Mouse (Mus musculus): ENCODE data around the gene Slc43a3. TPM values are rescaled to one million over a fixed set of nuclear protein-coding genes. Genes with fewer than 3 reads are reported as not detected.

The Slc43a3 gene
- polyA plus RNA-seq, 2 experiments: 32.1 to 73.2 TPM

DNA sequence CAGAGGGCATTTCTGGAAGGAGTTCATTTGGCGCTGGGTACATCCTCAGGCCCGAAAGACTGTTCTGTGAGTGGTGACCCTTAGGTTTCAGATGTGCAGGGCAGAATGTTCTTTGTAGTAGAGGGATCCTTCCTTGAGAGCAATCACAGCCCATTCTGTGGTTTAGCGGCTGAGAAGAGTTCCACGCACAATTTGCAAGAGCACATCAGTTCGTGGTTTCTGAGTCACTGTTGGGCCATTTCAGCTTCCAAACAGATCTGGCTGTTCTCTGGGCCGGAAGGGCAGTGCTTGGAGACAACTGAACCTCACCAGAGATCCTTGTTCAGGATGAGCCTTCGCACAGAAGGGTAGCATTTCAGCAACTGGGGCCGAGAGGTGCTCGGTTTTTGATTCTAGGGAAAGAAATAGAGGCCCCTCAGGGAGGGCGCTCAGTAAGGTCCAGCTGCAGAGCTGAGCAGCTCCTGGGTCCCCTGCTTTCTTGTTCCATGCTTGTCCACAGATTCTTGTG lies 16.7 kb upstream of the Slc43a3 start:
- DNase-seq (ENCODE audit: low spot score) (no peak), ATAC-seq (ENCODE audit: low FRiP score, low read depth) (no peak)
- Histone ChIP-seq H3K4me3 (replicated peaks; ENCODE audit: low read length) (no peak overlapping the region), H3K4me1 (ENCODE audit: control insufficient read depth, insufficient read depth, low read length) (no peaks in the 10 kb centered on the region), H3K36me3 (ENCODE audit: control insufficient read depth, insufficient read depth, low read length) (no peaks in the 10 kb centered on the region), H3K9me3 (ENCODE audit: control insufficient read depth, low read length) (no peaks in the 10 kb centered on the region), H3K27ac (replicated peaks; ENCODE audit: low read depth, low read length) (no peak overlapping the region), H3K4me2 (replicated peaks; ENCODE audit: low read depth, low read length, severe bottlenecking) (no peak overlapping the region), H3K9ac (ENCODE audit: low read depth, low read length, severe bottlenecking) (no peak overlapping the region), H3K27me3 (ENCODE audit: control insufficient read depth, insufficient read depth, low read length) (no peaks in the 10 kb centered on the region)
- no peak for TF ChIP-seq POLR2A (IDR thresholded peaks at IDR 0.05; ENCODE audit: borderline replicate concordance, extremely low read depth, insufficient read depth, insufficient read length)
- WGBS: 85% methylated on average over 10 of the region's 10 CpGs

DNA sequence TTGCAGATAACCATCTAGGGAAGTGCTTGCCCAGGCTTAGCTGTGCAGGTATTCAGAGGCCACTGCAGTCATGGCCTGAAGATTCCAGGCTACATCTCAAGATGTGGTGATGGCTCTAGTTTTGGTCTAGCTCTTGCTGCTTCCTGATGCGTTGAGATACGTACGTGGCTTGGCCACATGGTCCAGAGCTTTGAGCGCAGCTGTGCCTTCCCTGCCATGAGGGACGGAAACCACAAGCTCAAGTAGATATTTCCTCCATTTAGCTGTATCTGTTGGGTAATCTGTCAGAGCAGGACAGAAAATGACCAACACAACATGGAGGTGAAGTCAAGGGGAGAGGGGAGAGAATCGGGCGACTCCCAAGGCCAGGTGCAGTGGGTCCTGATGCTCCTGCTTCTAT lies 6.2 kb upstream of the Slc43a3 start:
- H3K27me3 ChIP-seq (ENCODE audit: control insufficient read depth, insufficient read depth, low read length): no peaks in the 10 kb centered on the region
- WGBS: 89% methylated on average over 7 of the region's 7 CpGs
- DNase-seq (ENCODE audit: low spot score): no peak
- H3K4me1 ChIP-seq (ENCODE audit: control insufficient read depth, insufficient read depth, low read length): no peaks in the 10 kb centered on the region
- no peak for ATAC-seq (ENCODE audit: low FRiP score, low read depth)
- no peak for TF ChIP-seq POLR2A (IDR thresholded peaks at IDR 0.05; ENCODE audit: borderline replicate concordance, extremely low read depth, insufficient read depth, insufficient read length)
- no peak overlapping the region for H3K4me3 ChIP-seq (replicated peaks; ENCODE audit: low read length)
- no peak overlapping the region for H3K4me2 ChIP-seq (replicated peaks; ENCODE audit: low read depth, low read length, severe bottlenecking)
- H3K27ac ChIP-seq (replicated peaks; ENCODE audit: low read depth, low read length): no peak overlapping the region
- no peaks in the 10 kb centered on the region for H3K9me3 ChIP-seq (ENCODE audit: control insufficient read depth, low read length)
- no peaks in the 10 kb centered on the region for H3K36me3 ChIP-seq (ENCODE audit: control insufficient read depth, insufficient read depth, low read length)
- H3K9ac ChIP-seq (ENCODE audit: low read depth, low read length, severe bottlenecking): no peak overlapping the region

DNA sequence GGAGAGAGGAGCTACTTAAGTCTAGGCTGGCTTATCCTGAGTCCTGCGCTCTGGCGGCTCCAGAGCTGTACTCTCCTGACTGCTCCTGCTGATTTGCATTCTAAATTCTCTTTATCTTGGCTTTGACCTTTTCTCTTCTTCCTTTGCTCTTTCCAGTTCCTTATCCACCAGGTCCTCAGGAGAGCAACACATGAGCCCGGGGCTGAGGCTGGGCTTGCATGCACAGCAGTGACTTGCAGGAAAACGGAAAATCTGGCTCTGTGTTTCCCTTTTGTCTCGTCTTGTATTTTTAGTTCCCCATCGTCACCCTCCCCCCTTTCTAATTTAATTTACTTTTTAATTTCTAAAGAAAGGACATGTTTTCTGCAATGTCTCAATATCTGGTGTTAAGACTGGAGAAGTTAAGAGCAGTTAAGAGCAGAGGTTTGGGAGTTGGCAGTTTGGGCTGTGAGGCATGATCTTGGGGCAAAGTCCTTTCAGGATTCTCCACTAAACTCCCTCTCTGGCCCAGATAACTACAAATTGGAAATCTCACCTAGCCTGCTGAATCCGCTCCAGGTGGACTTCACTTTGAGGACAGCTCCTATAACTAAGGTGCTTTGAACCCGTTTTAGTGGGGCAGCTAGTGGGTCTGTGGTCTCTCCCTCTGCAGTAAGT lies 2.3 kb upstream of the Slc43a3 start:
- TF ChIP-seq POLR2A (IDR thresholded peaks at IDR 0.05; ENCODE audit: borderline replicate concordance, extremely low read depth, insufficient read depth, insufficient read length): no peak
- Histone ChIP-seq H3K4me1 (ENCODE audit: control insufficient read depth, insufficient read depth, low read length) (peaks cover 7% of the 10 kb centered on the region), H3K9ac (ENCODE audit: low read depth, low read length, severe bottlenecking) (no peak overlapping the region), H3K4me2 (replicated peaks; ENCODE audit: low read depth, low read length, severe bottlenecking) (no peak overlapping the region), H3K36me3 (ENCODE audit: control insufficient read depth, insufficient read depth, low read length) (no peaks in the 10 kb centered on the region), H3K4me3 (replicated peaks; ENCODE audit: low read length) (no peak overlapping the region), H3K9me3 (ENCODE audit: control insufficient read depth, low read length) (no peaks in the 10 kb centered on the region), H3K27me3 (ENCODE audit: control insufficient read depth, insufficient read depth, low read length) (no peaks in the 10 kb centered on the region), H3K27ac (replicated peaks; ENCODE audit: low read depth, low read length) (no peak overlapping the region)
- no peak for DNase-seq (ENCODE audit: low spot score)
- 76% methylated on average over 8 of the region's 8 CpGs for WGBS
- no peak for ATAC-seq (ENCODE audit: low FRiP score, low read depth)

- no peak for DNase-seq (ENCODE audit: low spot score)
- ATAC-seq (ENCODE audit: low FRiP score, low read depth): no peak
- Histone ChIP-seq H3K4me3 (replicated peaks; ENCODE audit: low read length) (no peak overlapping the region), H3K4me1 (ENCODE audit: control insufficient read depth, insufficient read depth, low read length) (peaks cover 7% of the 10 kb centered on the region), H3K9ac (ENCODE audit: low read depth, low read length, severe bottlenecking) (no peak overlapping the region), H3K27ac (replicated peaks; ENCODE audit: low read depth, low read length) (no peak overlapping the region), H3K9me3 (ENCODE audit: control insufficient read depth, low read length) (no peaks in the 10 kb centered on the region), H3K27me3 (ENCODE audit: control insufficient read depth, insufficient read depth, low read length) (no peaks in the 10 kb centered on the region), H3K4me2 (replicated peaks; ENCODE audit: low read depth, low read length, severe bottlenecking) (no peak overlapping the region), H3K36me3 (ENCODE audit: control insufficient read depth, insufficient read depth, low read length) (no peaks in the 10 kb centered on the region)
- no peak for TF ChIP-seq POLR2A (IDR thresholded peaks at IDR 0.05; ENCODE audit: borderline replicate concordance, extremely low read depth, insufficient read depth, insufficient read length)
- 61% methylated on average over 4 of the region's 4 CpGs for WGBS
These were observed 1.8 kb upstream of the Slc43a3 start for GRCm38 (mm10) chr2:84934649-84935007.

- Histone ChIP-seq H3K36me3 (ENCODE audit: control insufficient read depth, insufficient read depth, low read length) (no peaks in the 10 kb centered on the region), H3K9me3 (ENCODE audit: control insufficient read depth, low read length) (no peaks in the 10 kb centered on the region), H3K9ac (ENCODE audit: low read depth, low read length, severe bottlenecking) (no peak overlapping the region), H3K4me2 (replicated peaks; ENCODE audit: low read depth, low read length, severe bottlenecking) (no peak overlapping the region), H3K27ac (replicated peaks; ENCODE audit: low read depth, low read length) (no peak overlapping the region), H3K27me3 (ENCODE audit: control insufficient read depth, insufficient read depth, low read length) (no peaks in the 10 kb centered on the region), H3K4me3 (replicated peaks; ENCODE audit: low read length) (no peak overlapping the region), H3K4me1 (ENCODE audit: control insufficient read depth, insufficient read depth, low read length) (peaks cover 7% of the 10 kb centered on the region)
- 79% methylated on average over 5 of the region's 5 CpGs for WGBS
- DNase-seq (ENCODE audit: low spot score) (no peak), ATAC-seq (ENCODE audit: low FRiP score, low read depth) (no peak)
- TF ChIP-seq POLR2A (IDR thresholded peaks at IDR 0.05; ENCODE audit: borderline replicate concordance, extremely low read depth, insufficient read depth, insufficient read length): no peak
These were observed 1.3 kb upstream of the Slc43a3 start for GRCm38 (mm10) chr2:84935065-84935464.

All from limb, embryonic 14.5 days (tissue).